Mouse (Mus musculus): ENCODE measurements around the gene Vmn1r42. TPM values are rescaled to one million over a fixed set of nuclear protein-coding genes. Genes with fewer than 3 reads are reported as not detected.
"Not testable (repeated sequence)": the region's sequence is repeated elsewhere in the genome, so short reads cannot be mapped to it uniquely, and the experiment has no call there.

The Vmn1r42 gene
- polyA plus RNA-seq (2014; fragmentation: Nextera tagmentation; extraction: Ambion mirVana) = not detected in 2 replicates

GRCm38 (mm10) chr6:89876313-89876712 is at the start of gene Vmn1r42, which contains the start of gene Vmn1r43:
Gene Vmn1r42 (minus strand): TSS chr6:89876413.
Gene Vmn1r43 (minus strand): TSS chr6:89876413.
- WGBS = 86% methylated on average over 3 of the region's 3 CpGs

GRCm38 (mm10) chr6:89883812-89884211 is 7.6 kb upstream of the Vmn1r42 start:
- ATAC-seq = no peak

More at GRCm38 (mm10) chr6:89876313-89876712, at the start of gene Vmn1r42, which contains the start of gene Vmn1r43:
- H3K4me2 ChIP-seq (ENCODE audit: low read length); H3K9me3 ChIP-seq (replicated peaks; ENCODE audit: control insufficient read depth, low read length); H3K27me3 ChIP-seq (replicated peaks; ENCODE audit: control insufficient read depth, insufficient read depth, low read length); DNase-seq (ENCODE audit: low spot score); H3K9ac ChIP-seq (ENCODE audit: low read length); ATAC-seq; H3K36me3 ChIP-seq (ENCODE audit: control insufficient read depth, insufficient read depth, low read length); H3K4me1 ChIP-seq (ENCODE audit: control insufficient read depth, insufficient read depth, low read length); H3K27ac ChIP-seq (ENCODE audit: low read depth, low read length); H3K4me3 ChIP-seq (ENCODE audit: low read depth, low read length): not testable (repeated sequence)

GRCm38 (mm10) chr6:89883360-89883759 is 7.1 kb upstream of the Vmn1r42 start, which contains the start of gene Vmn1r44:
Gene Vmn1r44 (plus strand): TSS chr6:89883660.
- DNase-seq (ENCODE audit: low spot score) = no peak
- H3K4me1 ChIP-seq (ENCODE audit: control insufficient read depth, insufficient read depth, low read length) = no peaks in the 10 kb centered on the region
- H3K9me3 ChIP-seq (replicated peaks; ENCODE audit: control insufficient read depth, low read length) = peaks cover 7% of the 10 kb centered on the region
- H3K4me3 ChIP-seq (ENCODE audit: low read depth, low read length) = no peak within 1 kb of the TSS
- H3K4me2 ChIP-seq (ENCODE audit: low read length) = no peak within 1 kb of the TSS
- no peak for ATAC-seq
- no peak within 1 kb of the TSS for H3K9ac ChIP-seq (ENCODE audit: low read length)
- H3K27ac ChIP-seq (ENCODE audit: low read depth, low read length) = no peak within 1 kb of the TSS
- WGBS = 78% methylated on average over 1 of the region's 1 CpGs
- no peaks in the 10 kb centered on the region for H3K27me3 ChIP-seq (replicated peaks; ENCODE audit: control insufficient read depth, insufficient read depth, low read length)
- no peaks in the 10 kb centered on the region for H3K36me3 ChIP-seq (ENCODE audit: control insufficient read depth, insufficient read depth, low read length)

More at GRCm38 (mm10) chr6:89883812-89884211, 7.6 kb upstream of the Vmn1r42 start:
- Histone ChIP-seq H3K4me1 (ENCODE audit: control insufficient read depth, insufficient read depth, low read length) (no peaks in the 10 kb centered on the region), H3K9ac (ENCODE audit: low read length) (no peak overlapping the region), H3K4me3 (ENCODE audit: low read depth, low read length) (no peak overlapping the region), H3K36me3 (ENCODE audit: control insufficient read depth, insufficient read depth, low read length) (no peaks in the 10 kb centered on the region), H3K4me2 (ENCODE audit: low read length) (no peak overlapping the region), H3K27me3 (replicated peaks; ENCODE audit: control insufficient read depth, insufficient read depth, low read length) (no peaks in the 10 kb centered on the region), H3K9me3 (replicated peaks; ENCODE audit: control insufficient read depth, low read length) (peaks cover 7% of the 10 kb centered on the region), H3K27ac (ENCODE audit: low read depth, low read length) (no peak overlapping the region)
- 53% methylated on average over 2 of the region's 2 CpGs for WGBS
- DNase-seq (ENCODE audit: low spot score) = no peak

- Histone ChIP-seq H3K27ac (ENCODE audit: low read depth, low read length) (no peak overlapping the region), H3K36me3 (ENCODE audit: control insufficient read depth, insufficient read depth, low read length) (no peaks in the 10 kb centered on the region), H3K9me3 (replicated peaks; ENCODE audit: control insufficient read depth, low read length) (peaks cover 7% of the 10 kb centered on the region), H3K4me2 (ENCODE audit: low read length) (no peak overlapping the region), H3K4me3 (ENCODE audit: low read depth, low read length) (no peak overlapping the region), H3K4me1 (ENCODE audit: control insufficient read depth, insufficient read depth, low read length) (no peaks in the 10 kb centered on the region), H3K9ac (ENCODE audit: low read length) (no peak overlapping the region), H3K27me3 (replicated peaks; ENCODE audit: control insufficient read depth, insufficient read depth, low read length) (no peaks in the 10 kb centered on the region)
- no peak for ATAC-seq
- DNase-seq (ENCODE audit: low spot score) = no peak
These were observed 4.7 kb upstream of the Vmn1r42 start for GRCm38 (mm10) chr6:89880867-89881266.

- Histone ChIP-seq H3K4me2 (ENCODE audit: low read length) (no peak overlapping the region), H3K9me3 (replicated peaks; ENCODE audit: control insufficient read depth, low read length) (peaks cover 7% of the 10 kb centered on the region)
- no peak for ATAC-seq
These were observed 750 bp upstream of the Vmn1r42 start for GRCm38 (mm10) chr6:89876963-89877362.

GRCm38 (mm10) chr6:89867976-89868375 is 8.2 kb downstream of the Vmn1r42 start:
- WGBS = 87% methylated on average over 2 of the region's 2 CpGs
- H3K9ac ChIP-seq (ENCODE audit: low read length) = no peak overlapping the region
- no peaks in the 10 kb centered on the region for H3K4me1 ChIP-seq (ENCODE audit: control insufficient read depth, insufficient read depth, low read length)
- ATAC-seq (no peak), DNase-seq (ENCODE audit: low spot score) (no peak)
- H3K4me3 ChIP-seq (ENCODE audit: low read depth, low read length) = no peak overlapping the region
- H3K27ac ChIP-seq (ENCODE audit: low read depth, low read length) = no peak overlapping the region
- H3K4me2 ChIP-seq (ENCODE audit: low read length) = no peak overlapping the region
- H3K27me3 ChIP-seq (replicated peaks; ENCODE audit: control insufficient read depth, insufficient read depth, low read length) = no peaks in the 10 kb centered on the region
- no peaks in the 10 kb centered on the region; the same call in 1 of the 2 replicates for H3K9me3 ChIP-seq (replicated peaks; ENCODE audit: control insufficient read depth, low read length)
- H3K36me3 ChIP-seq (ENCODE audit: control insufficient read depth, insufficient read depth, low read length) = no peaks in the 10 kb centered on the region

More at GRCm38 (mm10) chr6:89876963-89877362, 750 bp upstream of the Vmn1r42 start:
- H3K27me3 ChIP-seq (replicated peaks; ENCODE audit: control insufficient read depth, insufficient read depth, low read length) = no peaks in the 10 kb centered on the region
- H3K4me3 ChIP-seq (ENCODE audit: low read depth, low read length) = no peak overlapping the region
- H3K9ac ChIP-seq (ENCODE audit: low read length) = no peak overlapping the region
- no peak for DNase-seq (ENCODE audit: low spot score)
- H3K27ac ChIP-seq (ENCODE audit: low read depth, low read length) = no peak overlapping the region
- H3K36me3 ChIP-seq (ENCODE audit: control insufficient read depth, insufficient read depth, low read length) = no peaks in the 10 kb centered on the region
- 73% methylated on average over 2 of the region's 2 CpGs for WGBS
- H3K4me1 ChIP-seq (ENCODE audit: control insufficient read depth, insufficient read depth, low read length) = no peaks in the 10 kb centered on the region

- no peak for DNase-seq (ENCODE audit: low spot score)
- H3K27me3 ChIP-seq (replicated peaks; ENCODE audit: control insufficient read depth, insufficient read depth, low read length) = no peaks in the 10 kb centered on the region
- WGBS = 94% methylated on average over 2 of the region's 2 CpGs
- no peaks in the 10 kb centered on the region; the same call in 1 of the 2 replicates for H3K9me3 ChIP-seq (replicated peaks; ENCODE audit: control insufficient read depth, low read length)
- H3K27ac ChIP-seq (ENCODE audit: low read depth, low read length) = no peak overlapping the region
- no peak for ATAC-seq
- H3K4me2 ChIP-seq (ENCODE audit: low read length) = no peak overlapping the region
- no peak overlapping the region for H3K9ac ChIP-seq (ENCODE audit: low read length)
- H3K4me3 ChIP-seq (ENCODE audit: low read depth, low read length) = no peak overlapping the region
- no peaks in the 10 kb centered on the region for H3K36me3 ChIP-seq (ENCODE audit: control insufficient read depth, insufficient read depth, low read length)
- no peaks in the 10 kb centered on the region for H3K4me1 ChIP-seq (ENCODE audit: control insufficient read depth, insufficient read depth, low read length)
These were observed 8.9 kb downstream of the Vmn1r42 start for GRCm38 (mm10) chr6:89867276-89867675.

- Histone ChIP-seq H3K4me1 (ENCODE audit: control insufficient read depth, insufficient read depth, low read length) (no peaks in the 10 kb centered on the region), H3K9me3 (replicated peaks; ENCODE audit: control insufficient read depth, low read length) (no peaks in the 10 kb centered on the region; the same call in 1 of the 2 replicates), H3K36me3 (ENCODE audit: control insufficient read depth, insufficient read depth, low read length) (no peaks in the 10 kb centered on the region), H3K4me2 (ENCODE audit: low read length) (no peak overlapping the region), H3K4me3 (ENCODE audit: low read depth, low read length) (no peak overlapping the region), H3K9ac (ENCODE audit: low read length) (no peak overlapping the region), H3K27me3 (replicated peaks; ENCODE audit: control insufficient read depth, insufficient read depth, low read length) (no peaks in the 10 kb centered on the region), H3K27ac (ENCODE audit: low read depth, low read length) (no peak overlapping the region)
- DNase-seq (ENCODE audit: low spot score) (no peak), ATAC-seq (no peak)
- WGBS = 79% methylated on average over 4 of the region's 4 CpGs
These were observed 12.4 kb downstream of the Vmn1r42 start for GRCm38 (mm10) chr6:89863792-89864191.

- H3K27me3 ChIP-seq (replicated peaks; ENCODE audit: control insufficient read depth, insufficient read depth, low read length) = no peaks in the 10 kb centered on the region
- no peak overlapping the region for H3K4me3 ChIP-seq (ENCODE audit: low read depth, low read length)
- H3K36me3 ChIP-seq (ENCODE audit: control insufficient read depth, insufficient read depth, low read length) = no peaks in the 10 kb centered on the region
- H3K4me2 ChIP-seq (ENCODE audit: low read length) = no peak overlapping the region
- WGBS = 87% methylated on average over 2 of the region's 2 CpGs
- H3K9ac ChIP-seq (ENCODE audit: low read length) = no peak overlapping the region
- ATAC-seq (no peak), DNase-seq (ENCODE audit: low spot score) (no peak)
- H3K9me3 ChIP-seq (replicated peaks; ENCODE audit: control insufficient read depth, low read length) = no peaks in the 10 kb centered on the region; the same call in 1 of the 2 replicates
- H3K27ac ChIP-seq (ENCODE audit: low read depth, low read length) = no peak overlapping the region
- H3K4me1 ChIP-seq (ENCODE audit: control insufficient read depth, insufficient read depth, low read length) = no peaks in the 10 kb centered on the region
These were observed 16.4 kb downstream of the Vmn1r42 start for GRCm38 (mm10) chr6:89859839-89860238.

Data from forebrain, embryonic 14.5 days (tissue).